Mouse (Mus musculus) heart, postnatal 10 days (tissue): ENCODE measurements around the gene Slc43a2. TPM values are rescaled to one million over a fixed set of nuclear protein-coding genes. Genes with fewer than 3 reads are reported as not detected.

Experiments
- microRNA-seq, 2 experiments: library from miRNA; unstranded; fragments of <30 nt; microRNA quantifications; one replicate each; pipeline ENCODE4 v1.2.0; 2022
- total RNA-seq, 2 experiments: library from RNA; stranded (reverse); gene quantifications; 2 replicates each; pipeline ENCODE4 v1.2.3; 2021

Gene Slc43a2
- total RNA-seq, 2 experiments from 2014 or later: 14.2 to 17.3 TPM

Small RNAs within 50 kb of the gene (microRNA-seq; reads per million reads assigned to microRNA genes)
- gene Mir3971: 0 reads per million in 2 experiments

Other genes with a start within 250 kb of the Slc43a2 start
- 10 to 100 TPM; 82.4 to 90.0 TPM for gene Rpa1, start 183.4 kb upstream of the Slc43a2 start, total RNA-seq
- gene Smyd4, start 183.3 kb upstream of the Slc43a2 start, total RNA-seq: 1 to 10 TPM; 4.9 to 7.4 TPM
- 10 to 100 TPM; 23.6 to 29.0 TPM for gene Serpinf1, start 109.0 kb upstream of the Slc43a2 start, total RNA-seq
- gene Serpinf2, start 92.1 kb upstream of the Slc43a2 start, total RNA-seq: not detected
- 1 to 10 TPM; 7.8 to 8.3 TPM for gene Wdr81, start 77.0 kb upstream of the Slc43a2 start, total RNA-seq
- 1 to 10 TPM; 8.1 to 9.3 TPM for gene Tlcd2, start 70.0 kb upstream of the Slc43a2 start, total RNA-seq
- 100 to 1,000 TPM; 103 to 109 TPM for gene Prpf8, start 44.9 kb upstream of the Slc43a2 start, total RNA-seq
- gene Rilp, start 21.6 kb upstream of the Slc43a2 start, total RNA-seq: 10 to 100 TPM; 32.2 to 34.5 TPM
- gene Scarf1, start 18.2 kb upstream of the Slc43a2 start, total RNA-seq: 10 to 100 TPM; 15.9 to 17.8 TPM
- gene Pitpna, start 56.4 kb downstream of the Slc43a2 start, total RNA-seq: 100 to 1,000 TPM; 146 to 150 TPM
- gene Inpp5k, start 99.3 kb downstream of the Slc43a2 start, total RNA-seq: 10 to 100 TPM; 35.4 to 37.3 TPM
- gene Myo1c, start 118.8 kb downstream of the Slc43a2 start, total RNA-seq: 100 to 1,000 TPM; 151 to 153 TPM
- 100 to 1,000 TPM; 108 to 112 TPM for gene Crk, start 147.6 kb downstream of the Slc43a2 start, total RNA-seq
- gene Ywhae, start 201.2 kb downstream of the Slc43a2 start, total RNA-seq: 100 to 1,000 TPM; 738 to 749 TPM